Mouse (Mus musculus) lung, embryonic 16.5 days (tissue): ENCODE measurements around the gene Prph. TPM values are rescaled to one million over a fixed set of nuclear protein-coding genes. Genes with fewer than 3 reads are reported as not detected.
A peak's percentile ranks its signal among the peaks of the same experiment; 100 is the strongest.

Experiments
- ATAC-seq: fragments of 200-750 bp; cut with Nextera tagmentation; 2 replicates; pipeline ENCODE4 v1.8.0; 2017; ENCODE audit warnings: low read depth, mild to moderate bottlenecking, moderate library complexity
- H3K27ac ChIP-seq: fragments of 300-500 bp; sonication (generic); 2 replicates; pipeline ENCODE4 v1.5.1; 2014; ENCODE audit warnings: mild to moderate bottlenecking, control low read depth, low read length
- H3K27me3 ChIP-seq: fragments of 300-500 bp; sonication (generic); 2 replicates; pipeline ENCODE4 v1.6.1; 2014; ENCODE audit warnings: low read depth, low read length, mixed read lengths; ENCODE audit not compliant: control insufficient read depth, insufficient read depth
- H3K36me3 ChIP-seq: fragments of 300-500 bp; sonication (generic); 2 replicates; pipeline ENCODE4 v1.6.1; 2014; ENCODE audit warnings: low read length; ENCODE audit not compliant: control insufficient read depth, insufficient read depth
- H3K4me1 ChIP-seq: fragments of 300-500 bp; sonication (generic); replicated peaks from 2 replicates; pipeline ENCODE4 v1.6.1; 2014; ENCODE audit warnings: low read length, mixed read lengths; ENCODE audit not compliant: control insufficient read depth, insufficient read depth
- H3K4me2 ChIP-seq: fragments of 300-500 bp; sonication (generic); 2 replicates; pipeline ENCODE4 v1.6.1; 2014; ENCODE audit warnings: low read depth, low read length, control low read depth
- H3K4me3 ChIP-seq: fragments of 300-500 bp; sonication (generic); 2 replicates; pipeline ENCODE4 v1.5.1; 2014; ENCODE audit warnings: mild to moderate bottlenecking, low read length, control low read depth
- H3K9ac ChIP-seq: fragments of 300-500 bp; sonication (generic); 2 replicates; pipeline ENCODE4 v1.6.1; 2014; ENCODE audit warnings: low read length, control low read depth
- H3K9me3 ChIP-seq: fragments of 300-500 bp; sonication (generic); 2 replicates; pipeline ENCODE4 v1.6.1; 2016; ENCODE audit warnings: low read length; ENCODE audit not compliant: control insufficient read depth
- WGBS: fragments of 180-500 bp; shearing (Covaris S2); extraction: QIAGEN DNeasy Blood & Tissue Kit; methylation state at CpG from one replicate; pipeline ENCODE4 v1.1.7; 2014; 5-methylcytosine and 5-hydroxymethylcytosine counted together
- microRNA-seq: library from miRNA; unstranded; fragments of <30 nt; microRNA quantifications from one replicate; pipeline ENCODE4, GENCODE M21; 2016
- polyA plus RNA-seq: library from polyadenylated mRNA; unstranded; fragments of >200 nt; fragmentation: Nextera tagmentation; extraction: Ambion mirVana; gene quantifications from 2 replicates; pipeline ENCODE4 v1.2.1, GENCODE M21; 2015

Prph gene
- polyA plus RNA-seq, 1 experiment from 2014 or later: 3.9 TPM

DNA sequence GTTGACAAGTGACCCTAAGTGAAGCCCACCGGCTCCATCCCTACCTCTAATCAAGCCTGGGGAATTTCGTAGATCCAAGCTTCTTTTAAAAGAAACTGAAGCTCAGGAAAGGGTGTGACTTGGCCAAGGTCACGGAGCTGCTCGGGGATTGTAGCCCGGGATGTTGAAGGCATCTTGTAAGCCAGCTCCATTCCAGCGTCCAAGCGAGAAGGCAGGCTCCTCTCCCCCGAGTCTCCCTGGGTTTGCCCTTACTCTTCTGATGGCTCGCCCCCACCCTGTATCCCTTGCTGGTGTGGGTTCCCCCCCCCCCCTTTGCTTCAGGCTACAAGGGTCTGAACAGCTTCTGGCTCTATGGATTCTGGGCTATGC, 43.5 kb downstream of the Prph start:
- ATAC-seq: no peak
- H3K27ac ChIP-seq: no peak overlapping the region
- peak overlapping the region; percentile 43 for H3K9ac ChIP-seq
- peaks cover 56% of the 10 kb centered on the region for H3K27me3 ChIP-seq
- H3K4me2 ChIP-seq: peak overlapping the region; percentile 67
- no peaks in the 10 kb centered on the region for H3K9me3 ChIP-seq
- 1% methylated on average over 9 of the region's 9 CpGs for WGBS
- no peaks in the 10 kb centered on the region for H3K36me3 ChIP-seq
- H3K4me1 ChIP-seq: peaks cover 37% of the 10 kb centered on the region
- peak overlapping the region; percentile 43 for H3K4me3 ChIP-seq

DNA sequence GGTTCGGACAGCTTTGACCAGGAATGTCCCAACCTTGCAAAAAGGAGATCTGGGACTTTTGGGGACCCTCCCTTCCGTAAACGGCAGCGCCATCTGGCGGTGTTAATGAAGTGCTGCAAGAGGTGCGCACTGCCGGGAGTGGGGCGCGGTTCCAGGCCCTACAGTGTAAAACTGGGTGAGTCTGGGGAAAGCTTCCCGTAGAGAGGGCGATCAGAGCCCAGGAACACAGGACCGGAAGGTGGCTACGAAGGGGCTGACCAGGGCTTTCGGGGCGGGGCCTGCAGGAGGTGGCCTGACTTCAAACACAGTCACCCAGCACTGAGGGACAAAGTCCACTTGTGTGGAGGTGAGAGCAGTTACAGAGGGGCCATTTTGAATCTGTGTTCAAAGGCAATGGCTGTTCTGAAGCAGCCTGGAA, 44.2 kb downstream of the Prph start:
- peak overlapping the region; percentile 50; the same call in 1 of the 2 replicates for H3K9ac ChIP-seq
- peaks cover 31% of the 10 kb centered on the region for H3K4me1 ChIP-seq
- WGBS: under 1% methylated on average over 15 of the region's 15 CpGs
- ATAC-seq: peak; percentile 67
- H3K4me3 ChIP-seq: peak overlapping the region; percentile 43; the same call in 1 of the 2 replicates
- H3K27ac ChIP-seq: no peak overlapping the region
- H3K36me3 ChIP-seq: no peaks in the 10 kb centered on the region
- H3K9me3 ChIP-seq: no peaks in the 10 kb centered on the region
- peaks cover 51% of the 10 kb centered on the region for H3K27me3 ChIP-seq
- peak overlapping the region; percentile 67 for H3K4me2 ChIP-seq

- Histone ChIP-seq H3K4me2 (no peak overlapping the region), H3K27me3 (peaks cover 45% of the 10 kb centered on the region), H3K36me3 (no peaks in the 10 kb centered on the region)
These were observed 45.0 kb downstream of the Prph start for GRCm38 (mm10) chr15:99099984-99100383.

DNA sequence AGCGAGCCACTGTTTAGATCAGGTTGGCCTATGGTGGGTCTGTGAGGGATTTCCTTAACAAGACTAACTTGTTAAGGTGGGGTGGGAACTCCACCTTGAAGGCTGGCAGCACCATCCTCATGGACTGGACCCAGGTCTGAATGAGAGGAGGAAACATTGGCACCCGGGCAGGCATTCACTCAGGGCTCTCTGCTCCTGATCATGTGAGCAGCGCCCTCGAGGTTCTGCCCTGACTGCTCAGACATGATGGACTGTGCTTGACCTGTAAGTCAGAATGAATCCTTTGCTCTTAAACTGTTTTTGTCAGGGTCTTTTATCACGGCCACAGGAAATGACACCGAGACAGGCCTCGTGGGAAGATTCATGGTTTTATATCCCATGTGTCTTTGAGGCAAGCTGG, 50.3 kb downstream of the Prph start:
- Histone ChIP-seq H3K9me3 (no peaks in the 10 kb centered on the region), H3K4me3 (no peak overlapping the region), H3K27ac (no peak overlapping the region), H3K27me3 (no peaks in the 10 kb centered on the region), H3K36me3 (no peaks in the 10 kb centered on the region), H3K9ac (no peak overlapping the region), H3K4me1 (no peaks in the 10 kb centered on the region), H3K4me2 (no peak overlapping the region)
- 45% methylated on average over 7 of the region's 7 CpGs for WGBS
- ATAC-seq: no peak

More at GRCm38 (mm10) chr15:99099984-99100383, 45.0 kb downstream of the Prph start:
- 44% methylated on average over 3 of the region's 3 CpGs for WGBS
- Histone ChIP-seq H3K4me1 (peaks cover 26% of the 10 kb centered on the region), H3K27ac (no peak overlapping the region), H3K9ac (no peak overlapping the region), H3K9me3 (no peaks in the 10 kb centered on the region), H3K4me3 (no peak overlapping the region)
- no peak for ATAC-seq

DNA sequence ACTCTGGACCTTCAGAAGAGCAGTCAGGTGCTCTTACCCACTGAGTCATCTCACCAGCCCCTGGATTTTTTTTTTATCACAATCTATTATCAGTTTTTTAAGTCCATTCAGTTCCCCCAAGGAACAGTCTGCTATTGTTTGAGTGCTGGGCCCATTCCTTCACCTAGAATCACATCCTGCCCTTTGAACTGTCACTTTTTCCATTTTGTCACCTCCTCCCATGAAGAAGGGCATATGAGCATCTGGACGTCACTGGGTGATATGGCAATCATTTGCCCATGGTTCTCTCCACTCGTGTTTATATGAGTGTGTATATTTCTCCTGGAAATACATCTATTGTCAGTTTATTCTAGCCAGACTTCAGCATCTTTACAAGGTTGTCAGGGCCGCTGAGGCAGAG, 52.9 kb downstream of the Prph start:
- no peak for ATAC-seq
- H3K36me3 ChIP-seq: no peaks in the 10 kb centered on the region
- H3K27ac ChIP-seq: no peak overlapping the region
- H3K9ac ChIP-seq: no peak overlapping the region
- no peaks in the 10 kb centered on the region for H3K4me1 ChIP-seq
- WGBS: 66% methylated on average over 3 of the region's 3 CpGs
- no peak overlapping the region for H3K4me3 ChIP-seq
- H3K9me3 ChIP-seq: no peaks in the 10 kb centered on the region
- H3K27me3 ChIP-seq: no peaks in the 10 kb centered on the region
- no peak overlapping the region for H3K4me2 ChIP-seq

Small RNAs within 50 kb of the gene (microRNA-seq; reads per million reads assigned to microRNA genes)
- 2.6 reads per million, percentile 6 among the genes with 10 or more reads in this experiment for gene Mir6960

Other genes with a start within 250 kb of the Prph start
- not detected in 2 replicates for gene Ddn, start 245.7 kb upstream of the Prph start, polyA plus RNA-seq
- gene Prkag1, start 223.7 kb upstream of the Prph start, polyA plus RNA-seq: 106 TPM in 2 replicates
- gene Kmt2d, start 184.0 kb upstream of the Prph start, polyA plus RNA-seq: 11.9 and 12.7 TPM in 2 replicates
- gene Rhebl1, start 160.6 kb upstream of the Prph start, polyA plus RNA-seq: 9.4 and 12.1 TPM in 2 replicates
- gene Dhh, start 156.6 kb upstream of the Prph start, polyA plus RNA-seq: 1.4 and 2.4 TPM in 2 replicates
- 15.7 and 17.3 TPM in 2 replicates for gene Lmbr1l, start 136.9 kb upstream of the Prph start, polyA plus RNA-seq
- 1,812 and 1,892 TPM in 2 replicates for gene Tuba1b, start 120.6 kb upstream of the Prph start, polyA plus RNA-seq
- gene Gm49450, start 101.6 kb upstream of the Prph start, polyA plus RNA-seq: not detected in 2 replicates
- gene Tuba1a, start 101.5 kb upstream of the Prph start, polyA plus RNA-seq: 870 and 906 TPM in 2 replicates
- gene Tuba1c, start 25.3 kb upstream of the Prph start, polyA plus RNA-seq: 226 and 230 TPM in 2 replicates
- gene Troap, start 19.4 kb downstream of the Prph start, polyA plus RNA-seq: 39.5 and 41.1 TPM in 2 replicates
- gene C1ql4, start 32.6 kb downstream of the Prph start, polyA plus RNA-seq: not detected in 2 replicates
- 1.6 and 2.4 TPM in 2 replicates for gene Dnajc22, start 38.0 kb downstream of the Prph start, polyA plus RNA-seq
- gene Spats2, start 70.7 kb downstream of the Prph start, polyA plus RNA-seq: 27.1 and 30.1 TPM in 2 replicates
- gene Kcnh3, start 169.7 kb downstream of the Prph start, polyA plus RNA-seq: 0.69 and 0.82 TPM in 2 replicates
- gene Mcrs1, start 196.8 kb downstream of the Prph start, polyA plus RNA-seq: 131 and 135 TPM in 2 replicates
- 54.0 and 55.1 TPM in 2 replicates for gene Prpf40b, start 239.9 kb downstream of the Prph start, polyA plus RNA-seq
- gene Fam186b, start 240.7 kb downstream of the Prph start, polyA plus RNA-seq: 0.15 and 0.23 TPM in 2 replicates